Mouse (Mus musculus): ENCODE measurements at regions not wholly inside any gene's neighbourhood (a gene's known extent, or its start where the extent isn't known, plus 50 kb on each side); places are given as distances from the start of the nearest gene placed in this dataset.

GRCm38 (mm10) chr17:78141136-78141535 is 58.9 kb upstream of the Crim1 start:
- no peak for ATAC-seq (replicated peaks in 1 of 2; ENCODE audit: insufficient read depth in 1 of 2, low FRiP score in 2 of 2, low TSS enrichment in 1 of 2, low read depth in 1 of 2, poor library complexity in 2 of 2, severe bottlenecking in 2 of 2)

GRCm38 (mm10) chr17:78142431-78142830 is 57.6 kb upstream of the Crim1 start:
- ATAC-seq (replicated peaks in 1 of 2; ENCODE audit: insufficient read depth in 1 of 2, low FRiP score in 2 of 2, low TSS enrichment in 1 of 2, low read depth in 1 of 2, poor library complexity in 2 of 2, severe bottlenecking in 2 of 2): no peak

GRCm38 (mm10) chr17:78145335-78145734 is 54.7 kb upstream of the Crim1 start:
- no peak for ATAC-seq (replicated peaks in 1 of 2; ENCODE audit: insufficient read depth in 1 of 2, low FRiP score in 2 of 2, low TSS enrichment in 1 of 2, low read depth in 1 of 2, poor library complexity in 2 of 2, severe bottlenecking in 2 of 2)
